Mouse (Mus musculus): ENCODE measurements around the gene Ccdc77. TPM values are rescaled to one million over a fixed set of nuclear protein-coding genes. Genes with fewer than 3 reads are reported as not detected.
"Not testable (repeated sequence)": the region's sequence is repeated elsewhere in the genome, so short reads cannot be mapped to it uniquely, and the experiment has no call there.

Gene Ccdc77
- polyA plus RNA-seq, 1 experiment from 2014 or later: 14.2 TPM

GRCm38 (mm10) chr6:120302755-120303316 lies 61.3 kb downstream of the Ccdc77 start:
- H3K27me3 ChIP-seq: 0 out of 2 replicates have a peak, but pooled peaks cover 7% of the 10 kb centered on the region
- no peaks in the 10 kb centered on the region for H3K36me3 ChIP-seq
- no peak for ATAC-seq (ENCODE audit: low FRiP score)
- no peak overlapping the region for H3K4me3 ChIP-seq
- H3K9ac ChIP-seq: peak overlapping the region; percentile 36; the same call in 1 of the 2 replicates
- no peak overlapping the region for H3K27ac ChIP-seq
- 32% methylated on average over 16 of the region's 16 CpGs for WGBS
- no peaks in the 10 kb centered on the region for H3K9me3 ChIP-seq
- no peaks in the 10 kb centered on the region for H3K4me1 ChIP-seq (replicated peaks)
- H3K4me2 ChIP-seq: peak overlapping the region; percentile 34

DNA sequence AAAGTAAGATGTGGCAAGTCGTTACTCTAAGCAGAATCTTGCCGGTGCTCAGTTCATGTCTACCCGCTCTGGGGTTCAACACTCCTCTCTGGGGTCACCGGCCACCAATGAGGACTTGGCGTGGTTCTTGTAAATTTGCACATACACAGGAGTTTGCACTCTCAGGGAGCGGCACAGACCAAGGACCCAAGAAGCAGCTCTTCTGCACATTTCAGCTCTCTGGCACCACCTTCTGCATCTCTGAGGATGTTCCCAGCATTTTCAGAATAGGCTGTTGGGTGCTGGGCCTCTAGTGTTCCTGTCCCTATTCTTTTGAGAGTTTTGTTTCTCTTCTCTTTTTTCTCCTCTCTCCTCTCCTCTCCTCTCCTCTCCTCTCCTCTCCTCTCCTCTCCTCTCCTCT lies 63.0 kb downstream of the Ccdc77 start:
- no peaks in the 10 kb centered on the region for H3K4me1 ChIP-seq (replicated peaks)
- no peak overlapping the region for H3K9ac ChIP-seq
- no peak overlapping the region for H3K27ac ChIP-seq
- WGBS: 32% methylated on average over 6 of the region's 6 CpGs
- no peaks in the 10 kb centered on the region for H3K9me3 ChIP-seq
- H3K4me2 ChIP-seq: no peak overlapping the region
- H3K4me3 ChIP-seq: no peak overlapping the region
- no peak for ATAC-seq (ENCODE audit: low FRiP score)
- peaks cover 10% of the 10 kb centered on the region for H3K27me3 ChIP-seq
- no peaks in the 10 kb centered on the region for H3K36me3 ChIP-seq

GRCm38 (mm10) chr6:120296589-120296988 lies 67.6 kb downstream of the Ccdc77 start:
- Histone ChIP-seq H3K27me3 (peaks cover 50% of the 10 kb centered on the region), H3K4me1 (replicated peaks) (peaks cover 10% of the 10 kb centered on the region)
- not testable (repeated sequence) for H3K9me3 ChIP-seq; H3K36me3 ChIP-seq; H3K9ac ChIP-seq; H3K27ac ChIP-seq; ATAC-seq (ENCODE audit: low FRiP score); H3K4me3 ChIP-seq; H3K4me2 ChIP-seq
- WGBS: 97% methylated on average over 2 of the region's 2 CpGs

DNA sequence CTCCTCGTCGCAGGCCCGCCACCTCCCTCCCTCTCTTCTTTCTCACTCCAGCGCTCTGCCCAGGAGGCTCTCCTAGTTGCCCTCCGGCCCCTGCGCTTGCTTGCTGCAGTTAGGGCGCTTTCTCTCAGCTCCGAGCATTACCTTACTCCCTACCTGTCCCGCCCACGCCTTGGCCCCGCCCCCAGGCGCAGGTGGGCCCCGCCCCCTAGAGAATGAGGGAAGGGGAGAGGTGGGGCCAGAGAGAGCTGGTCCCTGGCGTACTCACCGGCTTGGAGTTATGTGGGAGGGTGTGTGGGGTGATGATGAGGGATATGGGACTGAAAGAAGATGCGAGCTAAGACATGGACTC lies 69.4 kb downstream of the Ccdc77 start:
- Histone ChIP-seq H3K27ac (no peak overlapping the region), H3K4me3 (peak overlapping the region; percentile 71), H3K9ac (peak overlapping the region; percentile 77), H3K9me3 (no peaks in the 10 kb centered on the region), H3K36me3 (no peaks in the 10 kb centered on the region), H3K4me1 (replicated peaks) (peaks cover 10% of the 10 kb centered on the region), H3K4me2 (peak overlapping the region; percentile 96), H3K27me3 (peaks cover 50% of the 10 kb centered on the region)
- no peak; the same call in none of the 2 replicates for ATAC-seq (ENCODE audit: low FRiP score)
- under 1% methylated on average over 16 of the region's 16 CpGs for WGBS

DNA sequence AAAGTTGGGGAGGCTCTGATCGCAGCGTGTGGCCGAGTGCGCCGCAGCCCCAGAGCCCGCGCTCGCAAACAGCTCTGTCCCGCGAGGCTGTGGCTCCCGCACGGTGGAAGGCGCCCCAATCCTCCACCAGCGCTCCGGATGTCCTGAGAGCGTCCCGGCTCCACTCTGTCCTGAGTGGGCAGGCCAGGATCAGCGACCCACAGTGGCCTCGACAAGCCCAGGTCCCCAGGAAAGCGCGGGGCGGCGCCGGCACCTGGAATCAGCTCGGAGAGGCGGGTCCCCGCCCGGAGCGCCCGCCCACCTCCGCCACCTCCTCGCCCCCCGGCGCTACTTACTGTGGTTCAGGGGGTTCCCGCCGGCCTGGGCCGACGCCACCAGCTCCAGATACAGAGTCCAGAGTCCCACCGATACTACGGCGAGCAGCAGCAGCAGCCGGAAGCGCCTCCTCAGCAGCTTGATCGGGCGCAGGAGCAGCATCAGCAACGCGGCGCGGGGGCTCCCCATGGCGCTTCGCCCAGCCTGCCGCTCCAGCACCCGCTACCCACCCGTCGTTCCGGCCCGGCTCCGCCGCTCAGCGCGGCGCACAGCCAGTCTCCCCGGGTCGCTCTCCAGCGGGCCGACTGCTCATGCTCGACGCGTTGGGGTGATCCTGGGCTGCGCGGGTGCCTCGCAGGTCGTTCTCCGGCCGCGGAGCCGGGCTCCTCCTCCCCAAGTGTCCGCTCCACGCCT lies 70.0 kb downstream of the Ccdc77 start, which contains the start of the genes D330020A13Rik and B4galnt3:
Gene D330020A13Rik, plus strand, starts transcription at position 309 of the 729 bp plus-strand sequence.
Gene B4galnt3, minus strand, starts transcription at position 504 of the 729 bp plus-strand sequence.
- peak within 1 kb of the TSS; percentile 77 for H3K9ac ChIP-seq
- peak within 1 kb of the TSS; percentile 96 for H3K4me2 ChIP-seq
- H3K36me3 ChIP-seq: no peaks in the 10 kb centered on the region
- peaks cover 50% of the 10 kb centered on the region for H3K27me3 ChIP-seq
- peak; percentile 86 for ATAC-seq (ENCODE audit: low FRiP score)
- H3K27ac ChIP-seq: no peak within 1 kb of the TSS
- peaks cover 10% of the 10 kb centered on the region for H3K4me1 ChIP-seq (replicated peaks)
- H3K9me3 ChIP-seq: no peaks in the 10 kb centered on the region
- peak within 1 kb of the TSS; percentile 71 for H3K4me3 ChIP-seq
- WGBS: under 1% methylated on average over 65 of the region's 79 CpGs

- ATAC-seq (ENCODE audit: low FRiP score): no peak
- Histone ChIP-seq H3K27ac (no peak overlapping the region), H3K27me3 (peaks cover 44% of the 10 kb centered on the region), H3K4me1 (replicated peaks) (peaks cover 10% of the 10 kb centered on the region), H3K4me3 (no peak overlapping the region), H3K9ac (no peak overlapping the region), H3K9me3 (no peaks in the 10 kb centered on the region), H3K4me2 (no peak overlapping the region), H3K36me3 (no peaks in the 10 kb centered on the region)
- WGBS: 88% methylated on average over 7 of the region's 7 CpGs
These were observed 72.7 kb downstream of the Ccdc77 start for GRCm38 (mm10) chr6:120291396-120292009.

DNA sequence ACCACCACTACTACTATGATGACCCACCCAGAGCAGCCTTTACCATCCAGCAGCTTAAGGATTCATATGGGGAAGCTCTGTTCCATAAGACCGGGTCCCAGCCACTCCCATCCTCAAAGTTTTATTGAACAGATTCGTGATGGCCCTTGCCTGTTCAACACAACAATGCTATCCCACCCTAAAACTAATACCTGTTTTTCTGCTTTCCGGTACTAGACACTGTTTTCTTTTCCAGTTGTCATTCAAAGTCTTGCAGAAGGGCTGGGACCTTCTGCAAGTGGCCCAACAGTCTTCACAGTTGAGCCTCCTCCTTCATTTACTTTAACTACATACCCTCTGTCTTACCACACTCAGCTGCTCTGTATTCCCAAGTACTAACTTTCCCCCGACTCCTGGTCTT lies 74.7 kb downstream of the Ccdc77 start:
- H3K9me3 ChIP-seq: no peaks in the 10 kb centered on the region
- no peak overlapping the region for H3K4me2 ChIP-seq
- 87% methylated on average over 4 of the region's 4 CpGs for WGBS
- H3K4me3 ChIP-seq: no peak overlapping the region
- H3K36me3 ChIP-seq: no peaks in the 10 kb centered on the region
- no peak for ATAC-seq (ENCODE audit: low FRiP score)
- H3K27me3 ChIP-seq: peaks cover 25% of the 10 kb centered on the region
- H3K9ac ChIP-seq: no peak overlapping the region
- no peak overlapping the region for H3K27ac ChIP-seq
- peaks cover 4% of the 10 kb centered on the region; the same call in 1 of the 2 replicates for H3K4me1 ChIP-seq (replicated peaks)

DNA sequence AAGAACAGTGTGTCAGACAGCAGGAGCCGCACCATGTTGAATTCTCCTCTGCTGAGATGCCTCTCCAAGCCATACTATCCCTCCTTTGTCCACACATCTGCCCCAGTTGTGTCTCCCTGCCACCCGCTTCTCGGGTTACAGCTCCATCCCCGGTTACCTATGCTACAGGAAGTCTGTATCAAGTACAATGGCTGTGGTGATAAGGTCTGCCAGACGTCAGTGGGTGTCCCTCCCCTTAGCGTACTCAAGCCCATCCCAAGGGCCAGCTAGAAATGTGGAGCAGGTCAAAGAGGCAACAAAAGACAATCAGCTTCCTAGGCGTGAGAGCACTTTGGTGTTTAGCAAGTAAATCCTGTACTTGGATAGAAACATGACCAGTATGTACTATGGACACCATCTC lies 75.6 kb downstream of the Ccdc77 start:
- Histone ChIP-seq H3K36me3 (no peaks in the 10 kb centered on the region), H3K4me2 (no peak overlapping the region), H3K4me3 (no peak overlapping the region), H3K4me1 (replicated peaks) (0 out of 2 replicates have a peak, but pooled peaks cover under 1% of the 10 kb centered on the region), H3K9ac (no peak overlapping the region), H3K27ac (no peak overlapping the region), H3K9me3 (no peaks in the 10 kb centered on the region), H3K27me3 (peaks cover 18% of the 10 kb centered on the region)
- WGBS: 50% methylated on average over 7 of the region's 7 CpGs
- ATAC-seq (ENCODE audit: low FRiP score): no peak

DNA sequence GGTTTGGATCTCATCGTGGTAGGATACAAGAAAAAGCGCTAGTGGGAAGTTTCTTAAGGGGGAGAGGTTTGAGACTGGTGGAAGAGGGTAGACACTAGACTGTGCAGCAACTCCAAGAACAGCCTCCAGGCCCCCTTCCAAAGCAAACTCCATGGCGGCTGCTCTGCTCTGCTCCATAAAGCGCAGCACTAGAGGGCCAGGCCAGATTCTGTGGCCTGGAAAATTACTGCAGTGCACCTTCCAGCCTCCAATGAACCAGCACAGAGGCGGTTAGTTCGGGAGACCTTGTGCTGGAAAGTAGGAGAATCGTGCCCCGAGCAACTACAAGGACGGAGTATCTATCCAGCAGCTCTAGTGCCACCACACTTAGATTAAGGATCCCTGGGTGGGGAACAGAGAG lies 76.9 kb downstream of the Ccdc77 start:
- no peak overlapping the region for H3K4me3 ChIP-seq
- H3K27ac ChIP-seq: no peak overlapping the region
- no peaks in the 10 kb centered on the region for H3K9me3 ChIP-seq
- H3K36me3 ChIP-seq: no peaks in the 10 kb centered on the region
- H3K4me2 ChIP-seq: no peak overlapping the region
- H3K4me1 ChIP-seq (replicated peaks): no peaks in the 10 kb centered on the region
- no peak for ATAC-seq (ENCODE audit: low FRiP score)
- H3K27me3 ChIP-seq: peaks cover 5% of the 10 kb centered on the region
- 86% methylated on average over 9 of the region's 9 CpGs for WGBS
- H3K9ac ChIP-seq: no peak overlapping the region

GRCm38 (mm10) chr6:120276874-120277449 lies 87.2 kb downstream of the Ccdc77 start:
- H3K4me2 ChIP-seq: no peak overlapping the region
- H3K27me3 ChIP-seq: no peaks in the 10 kb centered on the region
- WGBS: 87% methylated on average over 7 of the region's 7 CpGs
- ATAC-seq (ENCODE audit: low FRiP score): no peak
- H3K36me3 ChIP-seq: no peaks in the 10 kb centered on the region
- H3K27ac ChIP-seq: no peak overlapping the region
- no peak overlapping the region for H3K9ac ChIP-seq
- no peaks in the 10 kb centered on the region for H3K4me1 ChIP-seq (replicated peaks)
- H3K9me3 ChIP-seq: no peaks in the 10 kb centered on the region
- no peak overlapping the region for H3K4me3 ChIP-seq

DNA sequence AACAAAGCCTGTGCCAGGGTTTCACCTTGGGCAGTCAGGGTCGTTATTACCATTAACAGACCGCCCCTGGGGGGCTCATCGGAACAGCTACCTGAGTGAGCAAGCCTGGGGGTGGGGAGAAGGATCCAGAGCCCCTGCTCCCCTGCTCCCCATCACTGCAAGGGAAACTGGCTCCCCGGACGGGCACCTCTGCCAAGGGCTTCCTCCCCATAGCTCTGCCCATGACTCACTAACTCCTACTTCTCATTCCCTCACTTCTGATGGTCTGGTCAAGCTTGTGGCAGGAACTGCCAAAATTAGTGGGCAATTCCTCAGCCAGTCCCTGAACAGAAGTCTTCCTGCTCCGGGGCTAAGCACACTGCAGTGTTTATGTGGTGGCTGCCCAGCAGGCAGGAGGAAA lies 88.9 kb downstream of the Ccdc77 start:
- H3K27ac ChIP-seq: no peak overlapping the region
- no peaks in the 10 kb centered on the region for H3K9me3 ChIP-seq
- ATAC-seq (ENCODE audit: low FRiP score): no peak
- no peaks in the 10 kb centered on the region for H3K27me3 ChIP-seq
- H3K36me3 ChIP-seq: no peaks in the 10 kb centered on the region
- no peak overlapping the region for H3K9ac ChIP-seq
- 69% methylated on average over 6 of the region's 6 CpGs for WGBS
- no peaks in the 10 kb centered on the region for H3K4me1 ChIP-seq (replicated peaks)
- H3K4me3 ChIP-seq: no peak overlapping the region
- H3K4me2 ChIP-seq: no peak overlapping the region

- Histone ChIP-seq H3K4me1 (replicated peaks) (no peaks in the 10 kb centered on the region), H3K27ac (no peak overlapping the region), H3K4me2 (no peak overlapping the region), H3K4me3 (no peak overlapping the region), H3K9ac (no peak overlapping the region), H3K9me3 (no peaks in the 10 kb centered on the region), H3K36me3 (no peaks in the 10 kb centered on the region), H3K27me3 (no peaks in the 10 kb centered on the region)
- ATAC-seq (ENCODE audit: low FRiP score): no peak
- WGBS: 74% methylated on average over 4 of the region's 4 CpGs
These were observed 89.3 kb downstream of the Ccdc77 start for GRCm38 (mm10) chr6:120274887-120275286.

Data from hindbrain, embryonic 13.5 days (tissue).